Mouse (Mus musculus) embryonic fibroblast, embryonic 13.5 days (primary cell): ENCODE results near the gene Iqsec1.

ENCODE experiments used
- CTCF ChIP-seq: IDR thresholded peaks from 2 replicates; pipeline ENCODE4 v1.5.1; 2011; ENCODE audit warnings: mild to moderate bottlenecking, control low read depth, low read length, moderate library complexity, borderline replicate concordance; ENCODE audit not compliant: insufficient read depth
- POLR2A ChIP-seq: IDR thresholded peaks from 2 replicates; pipeline ENCODE4 v1.6.1; 2011; ENCODE audit warnings: low read depth, mild to moderate bottlenecking, control low read depth, low read length, moderate library complexity

GRCm38 (mm10) chr6:90716066-90716704 is 272.3 kb downstream of the Iqsec1 start:
- TF ChIP-seq POLR2A (peak; percentile 83), CTCF (no peak)
